Mouse (Mus musculus): ENCODE results near the gene Usp29.

GRCm38 (mm10) chr7:6810556-6810955, 80.2 kb downstream of the Usp29 start:
- TF ChIP-seq CTCF (IDR thresholded peaks at IDR 0.05; ENCODE audit: low read depth) (no peak), EP300 (IDR thresholded peaks at IDR 0.05; ENCODE audit: low read depth) (no peak)

All from liver, embryonic 14.5 days (tissue).